Mouse (Mus musculus) cerebellum, adult 8-10 months (tissue): Measurements from ENCODE around the gene Hist1h3f.
"Not testable (repeated sequence)": the region's sequence is repeated elsewhere in the genome, so short reads cannot be mapped to it uniquely, and the experiment has no call there.

Experiments
- DNase-seq: peaks from one replicate; pipeline ENCODE4 v3.0.0; 2022

Hist1h3f gene

DNA sequence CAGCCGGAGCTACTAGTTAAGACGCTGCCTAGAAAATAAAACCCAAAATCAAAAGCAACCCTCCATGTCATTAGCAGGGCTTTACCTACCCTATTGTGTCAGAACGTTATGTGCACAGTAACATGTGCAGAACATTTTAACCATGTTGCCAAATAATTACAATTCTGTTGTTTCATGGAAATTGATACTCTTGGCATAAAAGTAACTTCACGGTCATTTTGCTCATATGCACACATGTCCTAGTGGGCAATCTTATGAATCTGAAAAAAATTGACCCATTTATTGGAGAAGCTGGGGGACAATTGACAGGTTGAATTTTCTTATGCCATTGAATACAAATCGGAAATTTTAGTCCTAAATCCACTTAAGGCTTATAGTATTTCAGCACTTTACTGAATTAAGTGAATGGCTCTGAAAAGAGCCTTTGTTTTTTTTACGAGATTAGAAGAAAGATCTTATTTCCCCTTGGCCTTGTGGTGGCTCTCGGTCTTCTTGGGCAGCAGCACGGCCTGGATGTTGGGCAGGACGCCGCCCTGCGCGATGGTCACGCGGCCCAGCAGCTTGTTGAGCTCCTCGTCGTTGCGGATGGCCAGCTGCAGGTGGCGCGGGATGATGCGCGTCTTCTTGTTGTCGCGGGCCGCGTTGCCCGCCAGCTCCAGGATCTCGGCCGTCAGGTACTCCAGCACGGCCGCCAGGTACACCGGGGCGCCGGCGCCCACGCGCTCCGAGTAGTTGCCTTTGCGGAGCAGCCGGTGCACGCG lies 26.6 kb downstream of the Hist1h3f start:
- DNase-seq = not testable (repeated sequence)

DNA sequence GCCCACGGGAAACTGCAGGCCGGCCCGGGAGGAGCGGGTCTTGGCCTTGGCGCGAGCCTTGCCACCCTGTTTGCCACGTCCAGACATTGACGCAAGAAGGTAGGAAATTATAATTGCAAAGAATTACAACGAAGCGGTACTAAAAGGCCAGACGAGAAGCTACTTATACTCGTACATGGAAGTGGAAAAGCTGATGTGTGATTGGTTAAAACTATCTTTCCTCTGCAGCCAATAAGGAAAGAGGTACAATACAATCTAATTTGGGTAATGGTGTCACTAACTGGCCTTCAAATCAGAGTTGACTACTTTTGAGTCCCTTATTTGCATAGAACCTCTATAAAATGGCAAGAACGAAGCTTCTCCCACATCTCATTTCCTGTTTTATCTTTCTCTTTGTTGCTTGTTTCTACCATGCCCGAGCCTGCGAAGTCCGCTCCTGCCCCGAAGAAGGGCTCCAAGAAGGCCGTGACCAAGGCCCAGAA lies 27.2 kb downstream of the Hist1h3f start, which contains the start of the genes Hist1h2ae and Hist1h2bg:
TSS of gene Hist1h2ae (minus strand) at position 199 of the 482 bp plus-strand sequence.
TSS of gene Hist1h2bg (plus strand) at position 375 of the 482 bp plus-strand sequence.
- DNase-seq = peak; percentile 51

DNA sequence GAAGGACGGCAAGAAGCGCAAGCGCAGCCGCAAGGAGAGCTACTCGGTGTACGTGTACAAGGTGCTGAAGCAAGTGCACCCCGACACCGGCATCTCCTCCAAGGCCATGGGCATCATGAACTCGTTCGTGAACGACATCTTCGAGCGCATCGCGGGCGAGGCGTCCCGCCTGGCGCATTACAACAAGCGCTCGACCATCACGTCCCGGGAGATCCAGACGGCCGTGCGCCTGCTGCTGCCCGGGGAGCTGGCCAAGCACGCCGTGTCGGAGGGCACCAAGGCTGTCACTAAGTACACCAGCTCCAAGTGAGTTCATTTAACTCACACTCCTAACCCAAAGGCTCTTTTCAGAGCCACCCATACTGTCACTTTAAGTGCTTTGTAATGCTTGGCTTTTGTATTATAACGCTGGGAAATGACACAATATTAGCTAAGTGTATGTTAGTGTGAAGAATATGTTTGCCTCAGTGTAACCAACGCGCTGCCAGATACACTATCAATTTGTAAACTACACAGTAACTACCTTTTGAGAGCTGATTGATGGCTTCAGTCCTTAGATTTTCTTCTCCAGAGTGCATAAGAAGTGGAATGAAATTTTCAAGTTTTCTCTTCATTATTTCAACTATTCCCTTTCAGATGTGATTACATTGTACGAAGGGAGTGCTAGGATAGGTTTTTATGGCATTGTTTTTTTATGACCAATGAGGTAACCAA lies 27.8 kb downstream of the Hist1h3f start:
- not testable (repeated sequence) for DNase-seq

DNA sequence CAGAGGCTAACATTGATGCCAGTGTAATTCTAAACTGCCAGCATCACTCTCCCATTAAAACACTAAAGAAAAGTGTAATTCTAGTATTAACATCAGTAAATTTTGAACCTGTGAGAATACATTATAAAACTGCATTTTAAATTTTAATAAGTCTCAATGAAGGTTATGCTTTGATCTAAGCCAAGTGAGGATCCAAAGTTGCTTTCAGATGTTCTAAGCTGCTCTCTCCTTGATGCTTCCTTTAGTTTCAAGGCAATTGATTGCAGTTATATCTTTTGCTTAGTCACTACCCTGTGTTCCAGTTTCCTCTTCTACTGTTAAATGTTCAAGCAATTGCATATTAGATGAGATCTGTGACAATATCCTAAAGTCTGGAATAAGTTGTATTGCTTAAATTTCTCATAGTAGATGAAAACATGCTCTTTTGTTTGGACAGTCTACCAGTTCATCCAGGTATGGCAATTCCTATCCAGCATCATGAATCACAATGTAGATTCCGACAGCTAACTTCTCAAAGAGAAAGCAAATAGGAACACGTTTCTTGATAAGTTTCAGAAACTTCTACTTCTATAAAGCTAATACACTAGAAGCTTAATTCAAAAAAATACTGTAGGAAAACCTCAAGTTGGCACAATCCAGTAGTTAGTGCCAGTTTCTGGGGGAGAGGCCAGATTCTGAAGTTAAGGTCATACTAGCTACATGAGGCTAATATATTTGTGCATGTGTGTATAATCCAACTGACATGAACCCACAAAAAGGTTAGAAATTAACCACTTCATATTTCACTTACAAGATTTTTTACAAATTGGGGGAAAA lies 28.6 kb downstream of the Hist1h3f start:
- no peak for DNase-seq

DNA sequence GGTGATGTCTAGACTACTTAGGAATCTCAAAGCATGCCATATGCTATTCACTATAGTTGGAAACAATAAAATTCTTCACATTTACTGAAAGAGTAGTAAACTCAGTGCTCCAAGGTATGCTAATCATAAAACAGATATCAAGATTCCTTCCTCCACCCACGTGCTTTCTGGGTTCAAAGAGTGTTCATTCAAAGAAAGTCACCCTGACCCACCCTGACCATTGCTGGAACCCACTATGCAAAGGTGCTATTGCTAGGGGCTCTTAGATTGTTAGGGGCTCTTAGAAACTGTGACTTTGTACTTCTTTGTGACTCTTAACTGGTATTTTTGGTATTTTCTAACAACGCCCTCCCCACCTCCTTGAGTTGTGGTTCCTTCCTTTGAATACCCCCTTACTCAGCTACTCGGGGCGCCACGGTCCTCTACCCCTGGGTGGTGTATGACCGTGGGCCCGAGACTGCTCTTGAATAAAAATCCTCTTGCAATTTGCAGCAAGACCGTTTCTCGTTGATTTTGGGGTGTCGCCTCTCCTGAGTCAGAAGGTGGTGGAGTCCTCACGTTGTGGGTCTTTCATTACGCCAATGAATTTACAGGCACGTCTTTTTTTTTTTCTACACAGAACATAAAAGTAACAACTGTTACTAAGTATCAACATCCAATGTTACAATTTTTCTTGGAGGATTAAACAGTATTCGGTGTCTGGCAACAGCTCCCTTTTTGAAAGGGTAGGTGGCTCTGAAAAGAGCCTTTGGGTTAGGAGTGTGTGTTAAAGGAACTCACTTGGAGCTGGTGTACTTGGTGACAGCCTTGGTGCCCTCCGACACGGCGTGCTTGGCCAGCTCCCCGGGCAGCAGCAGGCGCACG lies 29.4 kb downstream of the Hist1h3f start:
- not testable (repeated sequence) for DNase-seq

DNA sequence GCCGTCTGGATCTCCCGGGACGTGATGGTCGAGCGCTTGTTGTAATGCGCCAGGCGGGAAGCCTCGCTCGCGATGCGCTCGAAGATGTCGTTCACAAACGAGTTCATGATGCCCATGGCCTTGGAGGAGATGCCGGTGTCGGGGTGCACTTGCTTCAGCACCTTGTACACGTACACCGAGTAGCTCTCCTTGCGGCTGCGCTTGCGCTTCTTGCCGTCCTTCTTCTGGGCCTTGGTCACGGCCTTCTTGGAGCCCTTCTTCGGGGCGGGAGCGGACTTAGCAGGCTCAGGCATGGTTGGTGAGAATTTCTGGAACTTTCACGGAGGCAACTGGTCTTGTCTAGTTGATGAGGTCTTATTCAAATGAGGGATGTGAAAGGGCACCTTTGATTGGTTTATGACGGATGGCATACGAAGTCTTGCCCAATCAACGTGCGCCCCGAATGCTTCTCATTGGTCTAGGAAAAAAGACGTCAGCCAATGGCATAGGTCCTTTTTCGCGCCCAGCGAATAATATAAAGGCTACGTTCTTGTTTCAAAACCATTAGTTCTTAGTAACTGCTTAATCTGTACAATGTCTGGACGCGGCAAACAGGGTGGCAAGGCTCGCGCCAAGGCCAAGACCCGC lies 30.2 kb downstream of the Hist1h3f start, which contains the start of the genes Hist1h2bf and Hist1h2ad:
TSS of gene Hist1h2bf (minus strand) at position 299 of the 627 bp plus-strand sequence.
TSS of gene Hist1h2ad (plus strand) at position 484 of the 627 bp plus-strand sequence.
- peak; percentile 60 for DNase-seq

DNA sequence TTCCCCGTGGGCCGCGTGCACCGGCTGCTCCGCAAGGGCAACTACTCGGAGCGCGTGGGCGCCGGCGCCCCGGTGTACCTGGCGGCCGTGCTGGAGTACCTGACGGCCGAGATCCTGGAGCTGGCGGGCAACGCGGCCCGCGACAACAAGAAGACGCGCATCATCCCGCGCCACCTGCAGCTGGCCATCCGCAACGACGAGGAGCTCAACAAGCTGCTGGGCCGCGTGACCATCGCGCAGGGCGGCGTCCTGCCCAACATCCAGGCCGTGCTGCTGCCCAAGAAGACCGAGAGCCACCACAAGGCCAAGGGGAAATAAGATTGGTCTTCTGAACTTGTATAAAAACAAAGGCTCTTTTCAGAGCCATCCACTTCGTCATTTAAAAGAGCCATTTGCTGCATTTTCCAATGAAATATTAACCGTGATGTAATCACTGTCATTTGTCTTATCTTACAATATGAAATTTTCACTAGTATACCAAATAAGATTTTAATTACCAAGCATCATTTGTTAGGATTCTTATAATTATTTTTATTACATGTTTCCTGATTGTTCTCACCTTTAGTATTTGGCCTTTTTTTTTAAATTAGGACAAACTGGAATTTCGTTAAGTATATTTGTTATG lies 30.8 kb downstream of the Hist1h3f start:
- DNase-seq = not testable (repeated sequence)

DNA sequence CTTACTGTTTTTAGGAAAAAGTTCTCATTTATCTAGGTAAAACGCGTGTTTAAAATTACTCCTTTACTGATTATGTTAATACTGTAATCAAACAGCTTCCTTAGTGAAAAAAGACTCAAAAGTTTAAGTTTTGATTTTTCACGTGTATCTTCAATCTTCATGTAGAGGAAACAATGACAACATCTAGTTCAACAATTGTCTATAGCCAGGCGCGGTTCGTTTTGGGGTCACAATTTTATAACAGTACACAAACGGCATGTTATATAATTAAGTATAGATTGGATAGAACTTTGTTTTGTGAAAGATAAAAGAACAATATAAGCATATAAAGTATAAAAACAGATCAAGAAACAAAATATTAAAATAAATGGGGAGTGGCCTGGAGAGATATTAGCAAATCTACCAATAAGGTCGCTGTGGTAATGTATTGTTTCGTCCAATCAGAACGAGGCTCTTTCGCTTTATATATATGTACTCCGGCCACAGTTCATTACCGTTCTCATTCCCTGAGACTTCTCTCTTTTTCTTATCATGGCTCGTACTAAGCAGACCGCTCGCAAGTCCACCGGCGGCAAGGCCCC lies 31.5 kb downstream of the Hist1h3f start, which contains the start of gene Hist1h3d:
TSS of gene Hist1h3d (plus strand) at position 493 of the 581 bp plus-strand sequence.
- DNase-seq = no peak

DNA sequence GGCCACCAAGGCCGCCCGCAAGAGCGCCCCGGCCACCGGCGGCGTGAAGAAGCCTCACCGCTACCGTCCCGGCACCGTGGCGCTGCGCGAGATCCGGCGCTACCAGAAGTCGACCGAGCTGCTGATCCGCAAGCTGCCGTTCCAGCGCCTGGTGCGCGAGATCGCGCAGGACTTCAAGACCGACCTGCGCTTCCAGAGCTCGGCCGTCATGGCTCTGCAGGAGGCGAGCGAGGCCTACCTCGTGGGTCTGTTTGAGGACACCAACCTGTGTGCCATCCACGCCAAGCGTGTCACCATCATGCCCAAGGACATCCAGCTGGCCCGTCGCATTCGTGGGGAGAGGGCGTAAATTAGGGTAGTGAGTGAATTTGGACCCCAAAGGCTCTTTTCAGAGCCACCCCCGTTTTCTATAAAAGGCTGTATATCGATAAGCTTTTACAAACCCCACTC lies 32.0 kb downstream of the Hist1h3f start:
- DNase-seq = not testable (repeated sequence)

DNA sequence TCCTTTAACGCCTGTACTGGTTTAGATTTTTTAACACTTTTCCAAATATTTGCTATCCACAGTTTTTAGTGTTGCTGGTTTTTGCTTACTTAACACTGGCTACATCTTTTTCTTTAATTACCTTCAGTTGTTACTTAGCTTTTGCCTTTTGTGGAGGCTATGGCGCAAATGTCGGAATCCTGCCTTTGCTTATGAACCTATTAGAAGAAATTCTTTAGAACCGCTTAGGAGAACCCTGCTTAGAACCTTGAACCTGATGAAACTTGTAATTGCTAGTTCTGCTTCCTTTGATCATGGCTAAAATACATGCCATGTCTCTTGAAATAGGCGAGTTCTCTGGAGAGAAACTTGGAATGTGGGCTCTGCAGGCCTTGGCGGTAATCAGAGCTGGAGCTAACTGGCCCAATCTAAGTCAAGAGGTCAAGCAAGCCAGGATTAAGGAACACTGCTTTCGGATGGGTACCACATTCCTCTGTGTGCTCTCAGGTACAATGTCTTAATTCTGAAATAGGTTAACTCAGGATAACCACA lies 32.6 kb downstream of the Hist1h3f start:
- DNase-seq = no peak

DNA sequence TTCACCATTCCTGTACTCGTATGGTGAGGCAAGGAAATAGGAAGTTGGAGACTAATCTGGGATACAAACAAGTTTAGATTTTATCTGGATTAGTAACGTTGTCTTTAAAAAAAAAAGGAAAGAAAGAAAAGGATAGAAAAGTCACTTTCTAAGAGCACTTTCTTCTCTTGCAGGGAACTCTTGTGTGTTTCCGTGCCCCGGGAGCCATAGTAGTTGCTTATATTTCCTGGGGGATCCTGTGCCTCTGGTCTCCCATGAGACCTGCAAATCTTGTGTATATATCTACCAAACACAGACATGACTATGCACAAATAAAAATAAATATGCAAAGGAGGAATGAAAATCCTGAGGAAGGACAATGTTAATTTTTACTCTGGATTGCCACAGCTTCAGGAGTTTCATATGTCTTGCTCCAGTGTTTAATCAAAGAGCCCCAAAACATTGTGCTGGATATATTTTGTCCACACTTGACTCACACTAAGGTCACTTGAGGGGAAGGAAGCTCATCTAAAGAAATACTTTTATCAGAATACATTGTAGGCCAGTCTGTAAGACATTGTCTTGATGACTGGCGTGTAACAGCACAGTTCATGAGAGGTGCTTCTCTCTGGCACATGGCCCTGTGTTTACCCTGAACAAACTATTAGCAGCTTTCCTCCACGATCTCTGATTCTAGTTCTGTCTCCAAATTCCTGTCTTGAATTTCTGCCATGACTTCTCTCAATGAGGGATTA lies 33.2 kb downstream of the Hist1h3f start:
- DNase-seq = no peak

DNA sequence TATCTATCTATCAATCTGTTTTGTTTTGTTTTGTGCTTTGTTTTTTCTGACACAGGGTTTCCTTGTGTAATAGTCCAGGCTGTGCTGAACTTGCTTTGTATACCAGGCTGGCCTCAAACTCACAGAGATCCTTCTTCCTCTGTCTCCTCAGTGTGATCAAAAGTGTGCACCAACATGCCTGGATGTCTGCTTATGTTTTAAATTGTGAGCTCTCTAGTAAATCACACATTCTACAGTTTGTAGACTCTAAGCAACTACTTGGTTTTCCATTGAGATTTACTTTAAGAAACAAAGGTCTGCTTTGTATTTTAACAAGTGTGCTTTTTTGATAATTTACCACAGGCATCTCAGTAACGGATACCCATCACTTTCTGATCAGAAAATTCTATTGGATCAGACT lies 34.0 kb downstream of the Hist1h3f start:
- DNase-seq = no peak

DNA sequence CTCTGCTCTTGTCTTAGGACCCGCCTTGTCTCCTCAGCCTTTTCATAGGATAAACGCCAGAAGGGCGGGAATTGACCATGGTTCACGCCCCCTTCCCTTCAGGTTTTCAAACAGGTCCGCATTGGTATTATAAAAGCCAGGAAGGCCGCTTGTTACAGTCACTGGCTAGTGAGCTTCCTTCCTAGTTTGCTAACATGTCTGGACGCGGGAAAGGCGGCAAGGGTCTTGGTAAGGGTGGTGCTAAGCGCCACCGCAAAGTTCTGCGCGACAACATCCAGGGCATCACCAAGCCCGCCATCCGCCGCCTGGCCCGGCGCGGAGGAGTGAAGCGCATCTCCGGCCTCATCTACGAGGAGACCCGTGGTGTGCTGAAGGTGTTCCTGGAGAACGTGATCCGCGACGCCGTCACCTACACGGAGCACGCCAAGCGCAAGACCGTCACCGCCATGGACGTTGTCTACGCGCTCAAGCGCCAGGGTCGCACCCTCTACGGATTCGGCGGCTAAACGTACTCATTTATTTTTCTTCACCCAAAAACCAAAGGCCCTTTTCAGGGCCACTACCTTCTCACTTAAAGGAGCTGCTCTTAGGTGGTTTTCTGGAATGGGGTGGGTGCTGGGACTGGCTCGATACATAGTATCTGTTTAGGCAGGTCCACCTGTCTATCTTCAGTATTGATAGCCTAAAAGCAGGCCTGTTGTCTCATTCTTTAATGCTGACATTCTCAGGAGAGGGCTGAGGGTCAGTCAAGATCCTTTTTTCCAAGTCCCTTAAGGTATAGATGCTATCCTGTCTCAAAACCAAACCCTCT lies 37.8 kb downstream of the Hist1h3f start, which contains the start of gene Hist1h4d:
TSS of gene Hist1h4d (plus strand) at position 191 of the 811 bp plus-strand sequence.
- DNase-seq = peak; percentile 96

DNA sequence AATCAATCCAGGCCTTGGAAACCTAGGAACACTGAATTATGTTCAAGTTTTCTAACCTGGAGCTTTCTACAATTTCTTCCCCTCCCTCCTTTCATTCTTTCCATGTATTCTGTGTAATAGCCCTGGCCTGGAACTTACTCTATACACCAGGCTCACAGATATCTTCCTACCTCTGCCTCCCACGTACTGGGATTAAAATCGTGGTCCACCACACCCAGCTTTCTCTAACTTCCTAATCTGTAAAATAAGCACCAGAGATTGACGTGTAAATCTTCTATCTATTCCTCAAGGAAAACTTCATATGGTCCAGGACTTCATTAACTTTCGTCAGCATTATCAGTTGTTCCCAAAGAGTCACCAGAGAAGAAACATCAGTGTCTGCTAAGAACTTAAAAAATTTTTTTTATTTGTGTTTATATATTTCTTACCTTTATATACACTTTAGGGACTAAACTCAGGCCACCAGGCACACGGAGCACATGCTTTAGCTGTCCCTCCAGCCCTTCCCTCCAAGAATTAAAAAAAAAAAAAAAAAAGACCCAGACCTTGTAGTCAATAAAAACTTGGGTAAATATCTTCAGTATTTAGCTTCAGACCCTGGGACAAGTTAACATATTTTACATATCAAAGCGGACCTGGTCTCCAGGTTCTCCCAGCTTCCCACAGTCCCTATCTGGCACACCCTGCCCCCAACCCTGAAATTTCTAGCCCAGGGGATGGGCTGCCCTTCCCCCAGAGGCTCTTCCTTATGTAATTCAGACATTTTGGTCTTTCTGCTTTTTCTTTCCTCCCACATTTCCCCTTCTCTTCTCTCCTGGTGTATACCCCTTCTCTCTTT lies 38.6 kb downstream of the Hist1h3f start:
- DNase-seq = no peak

DNA sequence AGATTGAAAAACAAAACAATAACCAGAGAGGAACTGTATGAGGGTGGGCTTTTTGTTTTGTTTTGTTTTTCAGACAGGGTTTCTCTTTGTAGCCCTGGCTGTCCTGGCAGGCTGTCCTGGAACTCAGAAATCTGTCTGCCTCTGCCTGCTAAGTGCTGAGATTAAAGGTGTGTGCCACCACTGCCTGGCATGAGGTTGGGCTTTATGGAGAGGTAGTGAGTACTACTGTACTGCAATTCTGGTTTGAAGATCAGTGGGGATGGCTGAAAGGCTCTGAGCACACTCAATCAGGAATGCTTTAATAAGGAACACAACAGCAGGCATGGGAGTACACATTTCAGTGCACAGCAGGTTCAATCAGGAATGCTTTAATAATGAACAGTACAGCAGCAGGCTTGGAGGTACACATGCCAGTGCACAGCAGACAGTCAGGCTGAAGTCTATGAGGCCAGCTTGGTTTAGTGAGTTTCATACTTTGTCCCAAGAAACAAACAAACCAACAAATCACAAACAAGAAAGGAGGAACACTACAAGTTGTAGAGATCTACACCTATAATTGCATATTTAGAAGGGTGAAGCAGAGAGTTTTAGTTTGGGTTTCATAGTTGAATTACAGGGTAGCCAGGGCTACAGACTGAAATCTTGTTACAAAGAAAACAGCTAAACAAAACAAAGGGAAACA lies 39.7 kb downstream of the Hist1h3f start:
- no peak for DNase-seq

DNA sequence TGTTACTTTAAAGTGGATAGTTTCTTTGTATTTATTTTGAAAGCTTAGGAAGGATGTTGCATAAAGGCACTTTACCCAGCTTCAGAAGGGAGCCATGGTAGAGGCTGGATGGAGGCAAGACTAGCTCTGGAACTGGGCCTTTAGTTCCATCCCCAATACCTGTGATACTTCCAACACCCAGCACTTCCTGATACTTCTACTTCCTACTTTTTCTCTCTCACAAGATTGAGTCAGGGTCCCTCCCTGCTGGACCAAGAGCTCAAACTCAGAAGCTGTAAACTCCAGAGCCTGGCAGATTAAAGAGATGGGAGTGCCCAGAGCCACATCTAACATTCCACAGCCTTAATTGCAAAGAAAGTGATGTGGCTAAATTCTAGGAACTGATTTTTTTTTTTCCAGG lies 40.5 kb downstream of the Hist1h3f start:
- DNase-seq = no peak

DNA sequence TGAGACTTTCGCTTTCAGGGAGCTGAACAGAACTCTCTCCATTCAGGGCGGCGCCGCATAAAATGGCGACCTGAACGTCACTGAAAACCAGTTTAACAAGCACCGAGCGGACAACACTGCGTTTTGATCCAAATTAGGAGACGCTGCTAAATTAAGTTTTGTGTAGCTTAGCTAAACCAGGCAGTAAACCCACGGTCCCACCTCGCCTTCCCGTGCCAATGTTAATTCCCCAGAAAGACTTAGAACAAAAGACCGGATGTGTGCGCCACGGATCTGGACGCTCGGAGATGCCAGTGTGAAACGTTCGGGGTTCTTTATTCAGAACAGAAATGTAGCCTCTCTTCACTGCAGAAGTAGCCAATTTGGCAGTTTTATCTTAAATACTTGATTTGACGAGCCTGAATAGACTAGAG lies 41.2 kb downstream of the Hist1h3f start:
- no peak for DNase-seq
